Mouse (Mus musculus): Measurements from ENCODE around the gene Slc38a1. TPM values are rescaled to one million over a fixed set of nuclear protein-coding genes. Genes with fewer than 3 reads are reported as not detected.

Gene Slc38a1
- total and polyA plus RNA-seq, 3 experiments: 22.5 to 79.0 (median 39.4) TPM

- no peak overlapping the region for H3K27ac ChIP-seq (ENCODE audit: insufficient read depth, low read depth)
- H3K9me3 ChIP-seq (replicated peaks; ENCODE audit: low read length): peaks cover 2% of the 10 kb centered on the region
- dilution Hi-C loops (cut with MboI; ENCODE audit: extremely low pct_ligation_motif_present, extremely low pct_unique_long_range_greater_than_20kb, low sequenced_read_pairs): no loop called here
- in situ Hi-C loops (cut with MboI; ENCODE audit: low pct_ligation_motif_present, low pct_unique_long_range_greater_than_20kb, low sequenced_read_pairs): no loop called here
- no peak overlapping the region for H3K4me3 ChIP-seq (replicated peaks in 1 of 3; ENCODE audit: low read depth in 2 of 3, low read length in 2 of 3, poor library complexity in 1 of 3)
- H3K4me2 ChIP-seq (ENCODE audit: insufficient read depth, low read depth, poor library complexity, severe bottlenecking): no peak overlapping the region
- peaks cover 2 to 6% of the 10 kb centered on the region in 2 experiments; a peak in 2 of 4 replicates for H3K4me1 ChIP-seq (ENCODE audit: control insufficient read depth in 1 of 2, insufficient read depth in 2 of 2)
- no peak overlapping the region for H3K9ac ChIP-seq (ENCODE audit: insufficient read depth, low read depth)
- no peaks in the 10 kb centered on the region for H3K36me3 ChIP-seq (replicated peaks in 1 of 2; ENCODE audit: control insufficient read depth in 1 of 2, insufficient read depth in 1 of 2, low read length in 1 of 2)
- no peak for DNase-seq (ENCODE audit: extremely low read depth)
- H3K79me2 ChIP-seq (replicated peaks; ENCODE audit: control insufficient read depth, extremely low read depth, insufficient read depth, poor library complexity, severe bottlenecking): no peaks in the 10 kb centered on the region
- H3K27me3 ChIP-seq (replicated peaks): no peaks in the 10 kb centered on the region
- TF ChIP-seq CHD2 (IDR thresholded peaks at IDR 0.05; ENCODE audit: low read length) (no peak), ZNF384 (IDR thresholded peaks at IDR 0.05; ENCODE audit: low read depth, low read length) (no peak), EP300 (IDR thresholded peaks at IDR 0.05; ENCODE audit: low read length) (no peak), POLR2AphosphoS2 (IDR thresholded peaks at IDR 0.05; ENCODE audit: low read depth, low read length) (no peak), JUND (conservative IDR thresholded peaks at IDR 0.05; ENCODE audit: low read depth, low read length) (no peak), USF2 (conservative IDR thresholded peaks at IDR 0.05; ENCODE audit: low read depth, low read length) (no peak), ZMIZ1 (IDR thresholded peaks at IDR 0.05; ENCODE audit: low read depth, low read length) (no peak), RAD21 (IDR thresholded peaks at IDR 0.05; ENCODE audit: low read depth, low read length) (no peak), KAT2A (IDR thresholded peaks at IDR 0.05; ENCODE audit: insufficient replicate concordance, low read length) (no peak), JUN (IDR thresholded peaks at IDR 0.05; ENCODE audit: insufficient read depth, low read depth, low read length) (no peak), MEF2A (IDR thresholded peaks at IDR 0.05; ENCODE audit: borderline replicate concordance, low read depth, low read length) (no peak), MAFK (IDR thresholded peaks at IDR 0.05; ENCODE audit: insufficient replicate concordance, low read length) (no peak)
These were observed 75.9 kb downstream of the Slc38a1 start for GRCm38 (mm10) chr15:96566850-96567271.

GRCm38 (mm10) chr15:96563852-96564251 is 78.9 kb downstream of the Slc38a1 start:
- Histone ChIP-seq H3K4me1 (ENCODE audit: control insufficient read depth in 1 of 2, insufficient read depth in 2 of 2) (peaks cover 2 to 6% of the 10 kb centered on the region in 2 experiments; a peak in 2 of 4 replicates), H3K9ac (ENCODE audit: insufficient read depth, low read depth) (no peak overlapping the region), H3K27ac (ENCODE audit: insufficient read depth, low read depth) (no peak overlapping the region), H3K9me3 (replicated peaks; ENCODE audit: low read length) (peaks cover 2% of the 10 kb centered on the region), H3K4me3 (replicated peaks in 1 of 3; ENCODE audit: low read depth in 2 of 3, low read length in 2 of 3, poor library complexity in 1 of 3) (no peak overlapping the region), H3K4me2 (ENCODE audit: insufficient read depth, low read depth, poor library complexity, severe bottlenecking) (no peak overlapping the region), H3K79me2 (replicated peaks; ENCODE audit: control insufficient read depth, extremely low read depth, insufficient read depth, poor library complexity, severe bottlenecking) (no peaks in the 10 kb centered on the region), H3K27me3 (replicated peaks) (no peaks in the 10 kb centered on the region), H3K36me3 (replicated peaks in 1 of 2; ENCODE audit: control insufficient read depth in 1 of 2, insufficient read depth in 1 of 2, low read length in 1 of 2) (no peaks in the 10 kb centered on the region)
- no peak for DNase-seq (ENCODE audit: extremely low read depth)
- dilution Hi-C loops (cut with MboI; ENCODE audit: extremely low pct_ligation_motif_present, extremely low pct_unique_long_range_greater_than_20kb, low sequenced_read_pairs): no loop called here
- TF ChIP-seq MXI1 (IDR thresholded peaks at IDR 0.05; ENCODE audit: low read depth, low read length): no peak
- TF ChIP-seq PAX5 (IDR thresholded peaks at IDR 0.05; ENCODE audit: low read length): no peak
- no peak for TF ChIP-seq EP300 (IDR thresholded peaks at IDR 0.05; ENCODE audit: low read length)
- TF ChIP-seq HCFC1 (IDR thresholded peaks at IDR 0.05; ENCODE audit: low read depth, low read length): no peak
- TF ChIP-seq UBTF (IDR thresholded peaks at IDR 0.05; ENCODE audit: low read depth, low read length): no peak
- no peak for TF ChIP-seq TBP (conservative IDR thresholded peaks at IDR 0.05; ENCODE audit: low read depth, low read length)
- in situ Hi-C loops (cut with MboI; ENCODE audit: low pct_ligation_motif_present, low pct_unique_long_range_greater_than_20kb, low sequenced_read_pairs): no loop called here

Measured in CH12.LX (cell line).